Mouse (Mus musculus) limb, embryonic 15.5 days (tissue): ENCODE data around the gene Actl11. TPM values are rescaled to one million over a fixed set of nuclear protein-coding genes. Genes with fewer than 3 reads are reported as not detected.
A peak's percentile ranks its signal among the peaks of the same experiment; 100 is the strongest.

Experiments
- ATAC-seq: fragments of 200-750 bp; cut with Nextera tagmentation; 2 replicates; pipeline ENCODE4 v1.8.0; 2017; ENCODE audit warnings: low read depth, moderate TSS enrichment; ENCODE audit not compliant: insufficient number of reproducible peaks, low FRiP score, low TSS enrichment
- H3K27ac ChIP-seq: fragments of 300-500 bp; sonication (generic); 2 replicates; pipeline ENCODE4 v1.5.1; 2015; ENCODE audit warnings: moderate library complexity, mild to moderate bottlenecking, inconsistent platforms
- H3K27me3 ChIP-seq: fragments of 300-500 bp; sonication (generic); 2 replicates; pipeline ENCODE4 v1.6.1; 2015; ENCODE audit warnings: inconsistent platforms
- H3K36me3 ChIP-seq: fragments of 300-500 bp; sonication (generic); 2 replicates; pipeline ENCODE4 v1.6.1; 2015; ENCODE audit warnings: inconsistent platforms
- H3K4me1 ChIP-seq: fragments of 300-500 bp; sonication (generic); 2 replicates; pipeline ENCODE4 v1.6.1; 2015; ENCODE audit warnings: inconsistent platforms
- H3K4me2 ChIP-seq: fragments of 300-500 bp; sonication (generic); 2 replicates; pipeline ENCODE4 v1.6.1; 2015; ENCODE audit warnings: mild to moderate bottlenecking, inconsistent platforms
- H3K4me3 ChIP-seq: fragments of 300-500 bp; sonication (generic); 2 replicates; pipeline ENCODE4 v1.5.1; 2015; ENCODE audit warnings: mild to moderate bottlenecking, inconsistent platforms
- H3K9ac ChIP-seq: fragments of 300-500 bp; sonication (generic); 2 replicates; pipeline ENCODE4 v1.6.1; 2015; ENCODE audit warnings: inconsistent platforms
- H3K9me3 ChIP-seq: fragments of 300-500 bp; sonication (generic); 2 replicates; pipeline ENCODE4 v1.6.1; 2016; ENCODE audit warnings: inconsistent platforms
- WGBS: fragments of 180-500 bp; shearing (Covaris S2); methylation state at CpG from one replicate; pipeline ENCODE4 v1.1.7; 2015; 5-methylcytosine and 5-hydroxymethylcytosine counted together
- polyA plus RNA-seq: library from polyadenylated mRNA; unstranded; fragments of >200 nt; fragmentation: Nextera tagmentation; extraction: Ambion mirVana; gene quantifications from 2 replicates; pipeline ENCODE4 v1.2.1, GENCODE M21; 2015

The Actl11 gene
- polyA plus RNA-seq, 1 experiment from 2014 or later, result not detected

- peaks cover 54% of the 10 kb centered on the region for H3K36me3 ChIP-seq
- H3K4me3 ChIP-seq, result no peak overlapping the region
- H3K4me1 ChIP-seq, result peaks cover 6% of the 10 kb centered on the region; the same call in 1 of the 2 replicates
Measured at GRCm38 (mm10) chr9:107964681-107965080, 36.4 kb downstream of the Actl11 start.

GRCm38 (mm10) chr9:107966676-107967075 lies 38.4 kb downstream of the Actl11 start:
- H3K27me3 ChIP-seq, result no peaks in the 10 kb centered on the region
- no peak for ATAC-seq
- H3K9me3 ChIP-seq, result no peaks in the 10 kb centered on the region

More at GRCm38 (mm10) chr9:107964681-107965080, 36.4 kb downstream of the Actl11 start:
- 93% methylated on average over 9 of the region's 9 CpGs for WGBS
- no peak overlapping the region for H3K4me2 ChIP-seq
- no peak for ATAC-seq
- no peak overlapping the region for H3K27ac ChIP-seq
- H3K9ac ChIP-seq, result no peak overlapping the region
- no peaks in the 10 kb centered on the region for H3K9me3 ChIP-seq
- H3K27me3 ChIP-seq, result no peaks in the 10 kb centered on the region

GRCm38 (mm10) chr9:107967437-107967836 lies 39.2 kb downstream of the Actl11 start:
- Histone ChIP-seq H3K27me3 (no peaks in the 10 kb centered on the region), H3K36me3 (peaks cover 40% of the 10 kb centered on the region), H3K27ac (no peak overlapping the region), H3K4me3 (no peak overlapping the region), H3K4me1 (no peaks in the 10 kb centered on the region), H3K9me3 (no peaks in the 10 kb centered on the region), H3K9ac (no peak overlapping the region), H3K4me2 (no peak overlapping the region)
- WGBS, result 83% methylated on average over 6 of the region's 6 CpGs
- ATAC-seq, result no peak

More at GRCm38 (mm10) chr9:107966676-107967075, 38.4 kb downstream of the Actl11 start:
- Histone ChIP-seq H3K4me3 (no peak overlapping the region), H3K36me3 (peaks cover 47% of the 10 kb centered on the region), H3K9ac (no peak overlapping the region), H3K4me2 (no peak overlapping the region), H3K4me1 (0 out of 2 replicates have a peak, but pooled peaks cover 1% of the 10 kb centered on the region), H3K27ac (no peak overlapping the region; the same call in 1 of the 2 replicates)
- WGBS, result 88% methylated on average over 10 of the region's 10 CpGs

GRCm38 (mm10) chr9:107968531-107968930 lies 40.3 kb downstream of the Actl11 start:
- no peak overlapping the region for H3K4me3 ChIP-seq
- WGBS, result 85% methylated on average over 7 of the region's 7 CpGs
- no peaks in the 10 kb centered on the region for H3K4me1 ChIP-seq
- H3K9me3 ChIP-seq, result no peaks in the 10 kb centered on the region
- H3K36me3 ChIP-seq, result peaks cover 36% of the 10 kb centered on the region
- H3K27ac ChIP-seq, result no peak overlapping the region
- no peak overlapping the region for H3K4me2 ChIP-seq
- H3K27me3 ChIP-seq, result no peaks in the 10 kb centered on the region
- H3K9ac ChIP-seq, result no peak overlapping the region
- no peak for ATAC-seq

- H3K4me1 ChIP-seq, result peaks cover 6% of the 10 kb centered on the region
- ATAC-seq, result no peak
- H3K4me2 ChIP-seq, result no peak overlapping the region
- no peak overlapping the region for H3K27ac ChIP-seq
- no peaks in the 10 kb centered on the region for H3K9me3 ChIP-seq
- H3K27me3 ChIP-seq, result no peaks in the 10 kb centered on the region
- H3K4me3 ChIP-seq, result no peak overlapping the region
- WGBS, result 88% methylated on average over 5 of the region's 5 CpGs
- H3K9ac ChIP-seq, result no peak overlapping the region
- peaks cover 31% of the 10 kb centered on the region for H3K36me3 ChIP-seq
Measured at GRCm38 (mm10) chr9:107970311-107970710, 42.0 kb downstream of the Actl11 start.

- Histone ChIP-seq H3K27me3 (no peaks in the 10 kb centered on the region), H3K4me2 (no peak overlapping the region), H3K9ac (no peak overlapping the region), H3K36me3 (peaks cover 25% of the 10 kb centered on the region), H3K27ac (no peak overlapping the region), H3K4me3 (no peak overlapping the region), H3K9me3 (no peaks in the 10 kb centered on the region), H3K4me1 (peaks cover 14% of the 10 kb centered on the region)
- 69% methylated on average over 8 of the region's 8 CpGs for WGBS
- no peak for ATAC-seq
Measured at GRCm38 (mm10) chr9:107971690-107972541, 43.6 kb downstream of the Actl11 start.

- Histone ChIP-seq H3K9me3 (no peaks in the 10 kb centered on the region), H3K4me1 (peaks cover 14% of the 10 kb centered on the region), H3K9ac (no peak overlapping the region), H3K36me3 (peaks cover 9% of the 10 kb centered on the region), H3K4me2 (no peak overlapping the region), H3K27ac (peak overlapping the region; percentile 60; the same call in 1 of the 2 replicates), H3K27me3 (no peaks in the 10 kb centered on the region), H3K4me3 (no peak overlapping the region)
- ATAC-seq, result no peak
- 77% methylated on average over 10 of the region's 10 CpGs for WGBS
Measured at GRCm38 (mm10) chr9:107974491-107975171, 46.4 kb downstream of the Actl11 start.

- peaks cover 25% of the 10 kb centered on the region for H3K4me1 ChIP-seq
- H3K4me3 ChIP-seq, result no peak within 1 kb of the TSS
- WGBS, result 65% methylated on average over 12 of the region's 12 CpGs
- H3K36me3 ChIP-seq, result peaks cover 5% of the 10 kb centered on the region; the same call in 1 of the 2 replicates
- no peaks in the 10 kb centered on the region for H3K27me3 ChIP-seq
- no peak within 1 kb of the TSS for H3K9ac ChIP-seq
- peak within 1 kb of the TSS; percentile 60 for H3K27ac ChIP-seq
- ATAC-seq, result no peak
- no peak within 1 kb of the TSS for H3K4me2 ChIP-seq
- no peaks in the 10 kb centered on the region for H3K9me3 ChIP-seq
Measured at GRCm38 (mm10) chr9:107975399-107976386, 47.4 kb downstream of the Actl11 start, which contains the start of gene Uba7. Gene Uba7, plus strand, starts transcription at chr9:107975505.

GRCm38 (mm10) chr9:107978815-107979214 lies 50.5 kb downstream of the Actl11 start:
- H3K4me1 ChIP-seq, result peaks cover 56% of the 10 kb centered on the region
- H3K9ac ChIP-seq, result no peak overlapping the region
- no peaks in the 10 kb centered on the region for H3K9me3 ChIP-seq
- H3K4me3 ChIP-seq, result no peak overlapping the region
- H3K4me2 ChIP-seq, result no peak overlapping the region
- H3K36me3 ChIP-seq, result no peaks in the 10 kb centered on the region
- ATAC-seq, result no peak
- H3K27ac ChIP-seq, result no peak overlapping the region
- no peaks in the 10 kb centered on the region for H3K27me3 ChIP-seq
- 90% methylated on average over 12 of the region's 12 CpGs for WGBS
